Mouse (Mus musculus): ENCODE measurements around the gene Pard3b.

The Pard3b gene

GRCm38 (mm10) chr1:62654436-62654835 lies 1015.8 kb downstream of the Pard3b start:
- no peak for DNase-seq

GRCm38 (mm10) chr1:62664960-62665645 lies 1026.5 kb downstream of the Pard3b start:
- no peak for DNase-seq

- no peak for DNase-seq
Measured at GRCm38 (mm10) chr1:62665771-62666730, 1027.4 kb downstream of the Pard3b start.

- DNase-seq: no peak
Measured at GRCm38 (mm10) chr1:62666780-62667179, 1028.2 kb downstream of the Pard3b start.

GRCm38 (mm10) chr1:62678611-62679344 lies 1040.2 kb downstream of the Pard3b start:
- no peak for DNase-seq

- no peak for DNase-seq
Measured at GRCm38 (mm10) chr1:62679466-62679865, 1040.8 kb downstream of the Pard3b start.

- no peak for DNase-seq
Measured at GRCm38 (mm10) chr1:62682456-62683385, 1044.1 kb downstream of the Pard3b start.

- no peak for DNase-seq
Measured at GRCm38 (mm10) chr1:62683498-62683897, 1044.9 kb downstream of the Pard3b start.

GRCm38 (mm10) chr1:62687511-62687910 lies 1048.9 kb downstream of the Pard3b start:
- DNase-seq: no peak

- no peak for DNase-seq
Measured at GRCm38 (mm10) chr1:62691175-62691574, 1052.6 kb downstream of the Pard3b start.
